In genomic region chr3:24114849-24115248, GRCm38 (mm10) we compare ENCODE assay signal across 18 mouse cellular contexts.
"Had no signal": no experiment of that assay in that cellular context is flagged by ENCODE, and none has a peak within 500 bp of the region (broad histone marks: within the 10 kb centered on the region; RNA-seq: fewer than 3 reads in every experiment).

No protein-coding gene starts in this region.

- DNase-seq: liver, embryonic 13.5 days; liver, postnatal 0 days; lung, adult 2 months; lung, postnatal 10 days; lung, postnatal 36 days; right cerebral cortex, postnatal 14 days; thymus, adult 2 months; thymus, postnatal 25 days; thymus, postnatal 4 days had no signal

- H3K36me3 ChIP-seq: liver, embryonic 13.5 days; liver, embryonic 15.5 days; midbrain, embryonic 13.5 days; midbrain, embryonic 15.5 days; neural tube, embryonic 12.5 days; stomach, embryonic 15.5 days had no signal

- H3K9ac ChIP-seq: liver, embryonic 13.5 days; liver, embryonic 15.5 days; liver, postnatal 0 days; midbrain, embryonic 13.5 days; midbrain, embryonic 15.5 days; neural tube, embryonic 12.5 days; stomach, embryonic 15.5 days had no signal

- H3K27me3 ChIP-seq: liver, embryonic 13.5 days; liver, embryonic 15.5 days; megakaryocyte, embryonic 14.5 days; midbrain, embryonic 13.5 days; midbrain, embryonic 15.5 days; neural tube, embryonic 12.5 days; stomach, embryonic 15.5 days had no signal

- H3K4me2 ChIP-seq: liver, embryonic 13.5 days; liver, embryonic 15.5 days; midbrain, embryonic 11.5 days; midbrain, embryonic 13.5 days; midbrain, embryonic 15.5 days; neural tube, embryonic 12.5 days; stomach, embryonic 15.5 days had no signal

- H3K4me1 ChIP-seq: liver, embryonic 13.5 days; liver, embryonic 15.5 days; megakaryocyte, embryonic 14.5 days; midbrain, embryonic 13.5 days; midbrain, embryonic 15.5 days; neural tube, embryonic 12.5 days; stomach, embryonic 15.5 days had no signal

- H3K27ac ChIP-seq: liver, embryonic 13.5 days; liver, embryonic 15.5 days; macrophage; midbrain, embryonic 13.5 days; midbrain, embryonic 15.5 days; neural tube, embryonic 12.5 days; stomach, embryonic 15.5 days; stomach, postnatal 0 days had no signal

- ATAC-seq: liver, postnatal 0 days; midbrain, embryonic 13.5 days; midbrain, embryonic 15.5 days had no signal

- H3K9me3 ChIP-seq: liver, embryonic 13.5 days; liver, embryonic 15.5 days; megakaryocyte, embryonic 14.5 days; midbrain, embryonic 13.5 days; midbrain, embryonic 15.5 days; neural tube, embryonic 12.5 days; stomach, embryonic 15.5 days had no signal

- H3K4me3 ChIP-seq: liver, embryonic 13.5 days; liver, embryonic 15.5 days; megakaryocyte, embryonic 14.5 days; midbrain, embryonic 13.5 days; midbrain, embryonic 15.5 days; neural tube, embryonic 12.5 days; stomach, embryonic 15.5 days had no signal
